Mouse (Mus musculus): ENCODE data around the gene Tmem235.
"Not testable (repeated sequence)": the region's sequence is repeated elsewhere in the genome, so short reads cannot be mapped to it uniquely, and the experiment has no call there.

Gene Tmem235

DNA sequence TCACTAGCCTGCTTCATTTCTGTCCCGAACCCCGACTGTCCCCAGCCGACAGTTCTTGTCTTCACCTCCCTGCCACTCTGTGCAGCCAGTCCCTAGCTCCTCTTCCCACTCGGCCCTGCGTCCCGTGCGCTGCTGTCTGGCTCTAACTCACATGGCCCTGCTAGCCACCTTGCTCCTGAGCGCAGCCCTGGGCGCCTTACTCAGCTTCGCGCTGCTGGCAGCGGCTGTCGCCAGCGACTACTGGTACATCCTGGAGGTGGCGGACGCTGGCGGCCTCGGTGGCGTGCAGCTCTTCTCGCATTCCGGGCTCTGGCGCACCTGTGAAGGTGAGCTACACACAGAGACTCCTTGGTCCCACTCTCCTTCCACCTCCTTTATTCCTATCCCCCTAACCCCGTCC is at the start of gene Tmem235:
Gene Tmem235 (plus strand): TSS at position 152 of the 400 bp plus-strand sequence.
- DNase-seq, result no peak

DNA sequence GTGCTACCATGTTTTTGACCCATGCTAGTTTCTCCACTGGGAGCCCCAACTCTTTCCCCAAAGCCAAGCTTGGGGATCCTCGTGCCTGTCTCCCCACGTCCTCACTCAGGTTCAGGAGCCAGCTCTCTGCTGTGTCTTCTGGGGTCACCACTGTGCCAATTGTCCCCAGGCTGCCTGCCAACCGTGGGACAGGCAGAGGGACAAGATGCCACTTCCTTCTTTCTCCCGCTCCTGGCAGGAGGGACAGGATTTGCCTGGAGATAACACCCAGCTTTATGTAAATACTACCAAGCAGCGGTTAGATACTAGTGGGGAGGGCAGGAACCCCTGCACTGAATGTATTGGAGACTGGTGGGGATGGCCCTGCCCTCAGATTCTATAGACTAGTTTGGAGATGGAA is 46.7 kb upstream of the Tmem235 start:
- no peak for DNase-seq

DNA sequence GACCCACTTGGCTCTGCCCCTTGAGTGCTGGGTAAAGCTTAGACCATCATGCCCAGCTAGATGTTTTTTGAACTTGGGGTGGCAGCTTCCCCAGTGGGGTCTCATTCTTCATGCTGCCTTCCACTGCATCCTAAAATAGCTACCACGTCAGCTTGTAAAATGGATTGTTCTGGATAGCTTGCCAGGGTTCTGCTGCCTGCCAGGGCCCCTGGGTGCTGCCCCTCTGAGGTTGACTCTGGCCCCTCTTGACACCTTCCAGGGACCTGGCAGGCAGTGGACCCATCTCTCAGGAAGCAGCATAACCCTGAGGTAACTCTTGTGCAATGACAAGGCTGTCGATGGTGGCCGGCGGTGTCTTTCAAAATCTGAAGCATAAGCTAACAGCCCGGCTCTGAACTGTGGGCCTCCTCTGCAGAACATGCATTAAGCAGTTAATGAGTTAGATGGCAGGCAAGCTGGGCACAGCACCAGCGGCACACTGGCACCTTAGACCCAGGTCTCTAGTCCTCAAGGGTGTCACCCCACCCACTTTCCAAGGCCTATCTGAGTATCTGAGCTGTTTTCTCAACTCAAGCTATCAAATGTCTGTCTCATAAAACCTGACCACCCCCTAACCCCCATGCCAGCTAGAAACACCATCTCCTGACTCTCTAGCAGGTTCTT is 45.7 kb upstream of the Tmem235 start:
- DNase-seq, result no peak

DNA sequence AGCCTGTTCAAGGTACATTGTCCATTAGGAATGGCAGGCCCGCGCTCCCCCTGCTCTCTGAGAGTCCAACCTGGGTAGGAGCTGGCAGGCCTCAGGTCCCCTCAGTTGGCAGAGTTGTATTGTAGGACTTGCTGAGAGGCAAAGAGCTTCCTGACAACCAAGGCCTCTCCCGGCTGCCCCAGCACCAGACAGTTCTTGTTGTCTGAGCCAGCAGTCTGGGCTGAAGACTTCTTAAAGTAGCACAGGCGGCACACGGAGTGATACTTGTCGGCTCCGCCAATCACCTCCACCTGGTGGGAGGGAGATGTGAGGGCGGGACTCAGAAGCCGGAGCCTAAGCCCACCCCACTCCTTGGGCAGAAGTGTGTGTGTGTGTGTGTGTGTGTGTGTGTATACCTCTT is 44.7 kb upstream of the Tmem235 start:
- DNase-seq, result not testable (repeated sequence)

DNA sequence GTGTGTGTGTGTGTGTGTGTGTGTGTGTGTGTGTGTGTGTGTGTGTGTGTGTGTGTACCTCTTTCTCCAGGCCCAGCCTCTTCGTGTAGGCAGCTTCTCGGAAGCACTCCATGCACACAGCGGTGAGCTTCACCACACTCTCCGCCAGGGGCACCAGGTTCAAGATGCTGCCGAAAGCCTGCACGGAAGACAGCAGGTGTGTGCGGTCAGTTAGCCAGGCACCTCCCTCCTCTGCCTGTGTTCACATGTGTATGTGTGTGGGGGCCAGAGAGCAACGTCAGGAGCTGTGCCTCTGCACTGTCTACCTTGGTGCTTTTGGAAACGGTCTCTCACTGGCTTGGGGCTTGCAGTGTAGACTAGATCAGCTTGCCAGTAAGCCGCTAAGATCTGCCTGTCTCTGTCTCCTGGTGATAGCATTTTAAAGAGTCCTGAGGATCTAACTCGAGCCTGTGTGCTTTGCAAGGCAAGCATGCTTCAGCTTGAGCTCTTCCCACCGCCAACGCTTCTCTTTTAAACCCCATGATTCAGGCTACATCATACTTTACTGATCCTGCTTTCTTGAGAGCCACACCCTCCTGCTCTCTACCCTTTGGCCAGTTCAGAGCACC is 44.1 kb upstream of the Tmem235 start:
- DNase-seq, result no peak

DNA sequence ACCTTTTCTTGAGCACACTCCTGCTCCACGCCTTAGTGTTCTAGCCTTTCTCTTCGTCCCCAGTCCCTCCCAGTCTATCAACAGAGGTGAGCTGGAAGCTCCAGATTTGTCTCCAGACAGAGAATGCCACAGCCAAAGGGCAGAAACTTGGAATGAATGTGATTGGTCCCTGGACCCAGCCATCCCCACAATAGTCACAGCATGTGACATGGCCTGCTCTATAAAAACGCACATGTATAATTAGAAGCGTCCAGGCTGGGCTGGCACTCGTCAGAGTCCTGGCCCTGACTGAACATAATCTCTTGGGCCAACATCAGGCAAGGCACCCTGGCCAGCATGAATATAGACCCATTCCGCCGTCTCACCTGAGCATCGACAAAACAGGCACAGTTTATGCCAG is 41.5 kb upstream of the Tmem235 start:
- DNase-seq, result no peak

DNA sequence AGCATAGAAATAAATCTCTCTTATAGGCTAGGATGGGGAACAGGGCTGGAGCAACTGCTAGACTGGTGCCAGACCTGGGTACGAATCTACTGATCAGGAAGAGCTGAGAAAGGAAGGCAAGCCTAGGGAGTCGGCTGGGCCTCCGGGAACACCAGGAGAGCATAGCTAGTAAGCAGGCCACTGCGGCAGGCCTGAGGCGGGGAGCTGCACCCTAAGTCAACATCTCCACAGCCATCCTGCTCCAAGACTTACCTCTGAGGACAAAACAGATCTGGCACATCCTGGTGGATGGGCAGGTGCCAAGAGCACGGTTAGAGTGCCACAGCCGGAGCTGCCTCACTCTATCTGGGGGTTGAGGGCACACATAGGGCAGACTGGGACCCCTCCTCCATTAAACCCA is 40.4 kb upstream of the Tmem235 start:
- no peak for DNase-seq

DNA sequence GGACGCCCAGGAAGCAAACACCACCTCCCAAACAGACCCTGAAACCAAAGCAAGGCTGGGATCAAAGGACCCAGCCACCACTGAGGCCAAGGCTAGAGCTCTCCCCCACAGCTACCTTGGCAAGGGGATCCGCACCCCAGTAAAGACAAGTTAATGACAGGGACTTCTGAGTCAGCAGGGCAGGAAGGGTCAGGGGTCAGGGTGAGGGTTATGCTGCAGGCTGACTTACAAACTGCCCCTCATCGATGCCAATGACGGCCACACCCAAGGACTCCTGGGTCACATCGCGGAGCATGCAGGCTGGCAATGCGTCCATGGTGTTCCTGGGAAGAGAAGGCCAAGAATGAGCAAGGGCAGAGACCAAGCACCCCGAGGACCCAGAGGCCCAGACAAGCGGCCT is 38.7 kb upstream of the Tmem235 start:
- DNase-seq, result no peak

DNA sequence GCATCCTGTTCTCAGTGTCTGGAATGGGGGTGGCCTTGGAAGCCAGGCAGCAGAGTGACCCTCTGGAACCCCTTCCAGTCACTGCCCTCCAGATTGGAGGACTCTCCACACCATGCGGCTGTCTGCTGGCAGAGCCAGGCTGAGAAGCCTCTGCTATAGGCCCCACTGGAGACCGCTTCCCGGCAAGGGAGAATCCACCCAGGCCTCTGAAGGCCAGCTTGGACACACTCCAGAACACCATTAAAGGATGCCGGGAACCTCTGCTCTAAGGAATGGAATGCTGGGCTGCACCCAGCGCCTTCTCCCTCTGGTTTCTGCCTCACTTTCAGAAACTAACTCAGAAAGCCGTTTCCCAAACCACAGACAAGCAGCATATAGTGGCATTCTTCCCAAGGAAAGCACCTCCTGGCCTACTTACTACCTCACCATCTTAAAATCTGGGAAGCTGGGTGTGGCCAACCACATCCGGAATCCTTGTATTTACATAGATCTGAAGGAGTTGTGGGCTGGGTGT is 37.8 kb upstream of the Tmem235 start:
- DNase-seq, result no peak

DNA sequence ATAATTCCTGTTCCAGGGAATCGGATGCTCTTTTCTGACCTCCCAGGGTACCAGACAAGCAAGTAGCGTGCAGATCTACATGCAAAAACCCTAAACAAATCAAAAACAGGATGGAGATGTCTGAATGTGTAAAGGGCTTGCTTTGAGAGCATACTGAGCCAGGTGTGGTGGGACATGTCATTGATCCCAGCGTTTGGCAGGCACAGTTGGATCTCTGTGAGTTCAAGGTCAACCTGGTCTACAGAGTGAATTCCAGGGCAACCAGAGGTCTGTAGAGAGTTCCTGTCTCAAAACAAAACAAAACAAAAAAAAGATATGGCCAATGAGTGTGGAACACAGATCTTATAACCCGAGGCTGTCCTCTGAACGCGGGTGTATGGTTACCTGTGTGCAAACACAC is 37.1 kb upstream of the Tmem235 start:
- no peak for DNase-seq

DNA sequence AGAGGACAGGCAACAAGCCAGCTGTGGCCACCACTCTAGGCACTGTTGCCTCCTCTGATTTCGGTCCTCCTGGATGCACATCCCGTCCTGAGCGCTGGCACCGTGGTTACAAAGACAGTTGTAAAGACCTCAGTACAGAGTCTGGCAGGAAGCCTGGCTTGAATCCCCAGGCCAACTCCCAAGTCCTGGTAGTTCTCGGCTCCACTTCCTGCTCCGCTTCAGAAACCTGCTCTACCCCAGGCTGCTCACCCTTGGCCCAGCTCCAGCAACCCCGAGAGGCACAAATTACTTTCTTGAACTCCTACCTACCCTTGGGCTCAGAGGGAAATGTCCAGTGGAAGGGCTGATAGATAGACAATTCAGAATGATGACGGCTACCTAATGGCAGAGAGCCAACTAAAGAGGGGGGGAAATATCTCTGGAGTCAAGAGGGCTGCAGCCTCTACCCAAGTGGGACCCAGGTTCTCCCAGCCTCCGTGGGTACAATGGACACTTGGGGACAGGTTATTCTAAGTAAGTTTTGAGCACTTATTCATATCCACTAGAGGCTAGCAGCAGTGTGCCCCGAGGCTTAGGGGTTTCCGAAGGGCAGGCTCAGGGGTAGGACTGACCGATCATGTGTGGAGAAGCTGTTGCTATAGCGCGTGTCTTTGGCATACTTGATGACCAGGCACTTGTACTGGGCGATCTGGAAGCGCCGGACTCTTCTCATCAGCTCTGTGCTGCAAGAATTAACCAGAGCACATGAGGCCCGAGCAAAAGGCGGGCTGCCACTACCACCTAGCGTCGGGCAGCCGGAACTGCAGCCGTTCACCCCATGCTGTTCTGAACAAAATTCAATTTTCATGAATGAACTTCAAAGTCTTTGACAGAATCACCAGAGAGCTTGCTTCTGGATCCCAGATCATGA is 36.2 kb upstream of the Tmem235 start:
- DNase-seq, result peak; percentile 54 to 69

DNA sequence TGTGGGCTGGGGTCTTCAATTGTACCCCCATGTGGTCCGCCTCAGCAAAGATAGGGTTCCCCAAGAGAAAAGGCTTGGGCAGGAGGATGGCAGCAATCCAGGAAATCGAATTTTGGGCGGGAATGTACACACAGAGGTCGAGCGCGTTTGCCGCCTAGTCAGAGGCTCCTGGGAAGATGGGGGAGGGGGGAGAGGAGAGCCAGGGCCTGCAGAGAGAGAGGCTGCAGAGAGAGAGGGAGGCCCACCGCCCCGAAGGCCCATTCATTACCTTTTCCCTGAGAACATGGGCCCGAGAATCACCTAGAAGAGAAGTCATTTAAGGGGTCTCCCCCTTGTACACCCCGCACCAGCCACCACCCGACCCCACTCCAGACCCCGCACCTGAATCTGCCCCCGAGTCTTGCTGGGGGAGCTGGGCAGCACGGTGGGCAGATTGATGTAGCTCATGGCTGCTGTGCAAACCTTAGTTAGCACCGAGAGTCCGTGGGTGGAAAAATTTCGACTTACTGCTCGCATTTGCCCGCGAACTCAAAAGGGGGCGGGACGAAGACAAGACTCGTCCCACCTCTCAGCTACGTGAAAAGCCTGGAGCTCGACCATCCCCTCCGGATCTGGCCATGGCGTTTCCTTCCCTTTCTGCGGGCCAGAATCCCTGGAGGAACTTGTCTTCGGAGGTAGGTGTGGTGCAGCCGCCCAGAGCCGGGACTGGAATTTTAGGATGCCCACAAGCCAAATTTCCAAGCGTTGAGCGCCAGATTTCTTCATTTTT is 35.0 kb upstream of the Tmem235 start, which contains the start of the genes Afmid and Tk1:
Gene Afmid (plus strand): TSS at position 592 of the 769 bp plus-strand sequence.
Gene Tk1 (minus strand): TSS at position 760 of the 769 bp plus-strand sequence.
- DNase-seq, result peak; percentile 57 to 65

DNA sequence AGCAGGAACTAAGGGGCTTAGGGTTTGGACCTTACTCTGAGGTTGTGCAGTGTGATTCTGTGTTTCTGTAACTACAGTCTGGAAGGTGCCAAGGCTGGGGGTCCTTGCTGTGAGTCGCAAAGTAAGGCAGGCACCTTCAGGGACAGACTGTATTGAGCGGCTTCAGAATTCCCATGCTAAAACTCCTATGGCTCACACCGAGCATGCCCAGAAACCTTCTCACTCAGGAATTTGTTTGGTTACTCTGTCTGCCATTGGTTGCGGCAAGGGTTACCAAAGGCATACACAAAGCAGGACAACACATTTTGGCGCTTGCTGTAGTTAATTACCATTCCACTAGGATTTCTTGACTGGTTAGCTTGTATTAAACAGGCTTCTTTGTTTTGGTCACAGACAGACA is 34.4 kb upstream of the Tmem235 start:
- DNase-seq, result no peak

DNA sequence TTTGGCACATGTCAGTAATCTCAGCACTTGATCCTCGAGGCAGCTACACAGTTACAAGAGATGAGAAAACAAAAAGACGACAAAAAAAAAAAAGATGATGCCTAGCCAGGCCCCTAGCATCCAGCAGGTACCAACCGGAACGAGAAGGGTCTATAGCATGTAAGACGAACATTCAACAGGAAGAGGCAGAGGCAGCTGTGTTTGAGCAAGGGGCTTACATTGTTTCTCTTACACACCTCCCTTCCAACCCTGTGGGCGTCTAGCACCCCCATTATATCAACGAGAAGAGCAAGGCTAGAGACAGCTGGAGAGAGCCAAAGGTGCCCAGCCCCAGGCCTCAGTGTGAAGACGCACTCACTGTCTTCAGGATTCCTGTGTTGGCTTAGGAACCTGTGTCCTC is 33.6 kb upstream of the Tmem235 start:
- no peak for DNase-seq

DNA sequence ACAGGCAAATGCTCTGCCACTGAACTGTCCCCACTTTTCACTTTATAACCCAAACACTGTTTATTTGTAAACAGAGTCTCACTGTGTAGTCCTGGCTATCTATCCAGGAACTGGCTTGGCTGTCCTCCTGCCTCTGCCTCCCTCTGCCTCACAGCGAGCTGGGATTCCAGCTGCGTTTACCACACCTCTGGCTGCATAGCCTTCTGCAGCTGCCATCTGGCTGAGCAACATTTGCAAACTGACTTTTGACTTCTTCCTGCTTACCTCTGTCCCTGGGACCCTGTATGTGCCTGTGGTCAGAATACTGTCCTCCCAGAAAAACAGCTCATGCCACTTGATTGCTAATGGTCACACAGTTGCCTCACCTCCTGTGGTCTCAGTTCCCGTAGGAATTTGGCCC is 33.2 kb upstream of the Tmem235 start:
- DNase-seq, result no peak

DNA sequence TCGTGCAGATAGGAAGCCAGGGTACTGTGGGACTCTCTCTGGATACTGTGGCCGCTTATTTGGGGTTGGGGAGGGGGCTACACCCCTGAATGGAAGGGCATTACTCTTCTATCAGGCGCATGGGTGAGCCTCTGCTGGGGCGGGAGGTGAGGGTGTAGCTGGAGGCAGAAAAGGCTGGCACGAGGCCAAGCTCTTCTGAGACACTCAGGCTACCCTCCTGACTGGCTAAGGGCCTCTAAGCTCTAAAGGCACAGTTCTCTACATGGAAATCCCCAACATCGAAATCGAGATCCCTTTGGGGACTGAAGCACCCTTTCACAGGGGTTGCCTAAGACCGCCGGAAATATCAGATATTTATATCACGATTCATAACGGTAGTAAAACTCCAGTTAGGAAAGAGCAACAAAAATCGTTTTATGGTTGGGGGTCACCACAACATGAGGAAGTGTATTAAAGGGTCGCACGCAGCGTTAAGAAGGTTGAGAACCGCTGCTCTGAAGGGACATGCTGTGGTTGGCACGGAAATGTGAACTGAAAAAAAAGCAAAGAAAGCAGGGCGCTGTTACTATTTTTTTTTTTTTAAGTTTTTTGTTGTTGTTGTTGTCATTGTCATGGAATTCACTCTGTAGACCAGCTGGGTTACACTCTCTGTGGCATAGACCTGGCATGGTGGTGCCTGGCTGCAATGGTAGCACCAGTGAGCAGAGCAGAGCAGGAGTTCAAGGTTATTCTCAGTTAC is 32.2 kb upstream of the Tmem235 start:
- peak in 1 of 2 experiments; percentile 50 for DNase-seq

DNA sequence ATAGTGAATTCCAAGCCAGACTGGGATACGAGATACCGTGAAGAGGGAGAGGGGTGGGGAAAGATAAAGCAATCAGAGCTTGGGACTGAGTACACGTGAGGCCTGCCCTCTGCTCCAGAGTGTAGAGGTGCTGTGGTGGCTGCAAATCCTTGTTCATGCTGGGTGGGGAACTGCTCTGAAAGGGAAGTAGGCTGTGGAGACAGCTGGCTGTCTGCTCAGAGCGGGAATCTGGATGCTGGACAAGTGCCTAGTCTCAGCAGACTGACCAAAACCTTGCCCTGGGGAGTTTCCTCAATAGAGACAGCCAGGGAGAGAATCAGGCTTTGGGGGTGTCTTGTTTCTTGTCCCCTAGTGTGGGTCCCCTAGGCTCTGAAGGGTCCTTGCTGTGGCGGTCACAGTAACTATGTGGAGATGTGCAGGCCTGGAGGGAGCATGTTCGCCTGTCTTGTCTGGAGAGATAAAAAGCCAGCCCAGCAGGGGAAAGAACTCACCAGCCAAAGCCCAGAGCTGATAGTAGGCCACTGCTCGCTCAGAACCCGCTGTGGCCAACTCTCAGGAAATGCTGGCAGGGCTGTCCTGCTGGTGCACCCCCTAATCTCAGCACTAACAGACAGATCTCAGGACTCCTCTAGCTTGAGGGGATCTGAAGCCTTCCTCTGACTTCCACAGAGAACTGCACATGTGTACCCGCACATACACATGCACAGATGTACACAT is 31.5 kb upstream of the Tmem235 start:
- no peak for DNase-seq

DNA sequence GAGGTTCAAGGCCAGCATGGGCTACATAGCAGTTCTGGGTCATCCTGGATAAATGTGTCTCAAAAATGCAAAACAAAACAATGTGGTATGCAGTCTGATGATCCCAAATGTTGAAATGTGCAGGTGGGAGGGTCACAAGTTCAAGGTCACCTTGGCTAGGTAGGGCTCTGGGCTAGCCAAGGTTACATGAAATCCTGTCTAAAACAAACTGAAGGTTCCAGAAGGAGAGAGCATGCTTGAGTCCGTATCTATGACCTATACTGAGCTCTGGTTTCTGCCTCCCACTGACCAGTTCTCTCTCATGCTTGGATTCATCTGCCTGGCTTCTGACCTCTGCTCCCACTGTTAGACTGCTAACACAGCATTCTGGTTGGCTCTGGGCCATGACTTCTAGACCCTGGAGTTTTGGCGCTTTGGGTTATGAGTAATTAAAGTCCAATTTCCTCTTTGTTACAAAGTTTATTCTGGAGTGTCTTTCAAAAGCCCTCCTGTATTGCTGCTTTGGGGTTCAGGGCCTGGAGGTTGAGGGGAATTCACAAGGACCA is 30.8 kb upstream of the Tmem235 start:
- DNase-seq, result no peak

DNA sequence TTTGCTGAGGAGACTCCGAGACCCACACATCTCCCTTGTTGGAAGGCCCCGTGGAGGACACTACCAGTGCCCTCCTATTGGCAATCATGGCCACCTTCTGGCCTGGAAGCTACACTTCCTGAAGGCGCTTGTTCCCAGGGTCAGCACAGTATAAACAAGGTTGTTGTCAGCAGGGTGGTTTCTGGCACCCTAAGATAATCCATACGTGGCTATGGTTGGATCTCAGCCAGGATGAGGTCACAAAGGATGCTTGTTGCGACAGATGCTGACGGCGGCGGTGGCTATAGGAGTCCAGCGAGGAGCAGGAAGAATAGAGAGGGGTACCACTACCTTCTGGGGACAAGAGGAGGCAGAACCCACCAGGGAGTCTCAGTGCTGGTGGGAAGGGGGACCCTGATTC is 30.2 kb upstream of the Tmem235 start:
- DNase-seq, result no peak

DNA sequence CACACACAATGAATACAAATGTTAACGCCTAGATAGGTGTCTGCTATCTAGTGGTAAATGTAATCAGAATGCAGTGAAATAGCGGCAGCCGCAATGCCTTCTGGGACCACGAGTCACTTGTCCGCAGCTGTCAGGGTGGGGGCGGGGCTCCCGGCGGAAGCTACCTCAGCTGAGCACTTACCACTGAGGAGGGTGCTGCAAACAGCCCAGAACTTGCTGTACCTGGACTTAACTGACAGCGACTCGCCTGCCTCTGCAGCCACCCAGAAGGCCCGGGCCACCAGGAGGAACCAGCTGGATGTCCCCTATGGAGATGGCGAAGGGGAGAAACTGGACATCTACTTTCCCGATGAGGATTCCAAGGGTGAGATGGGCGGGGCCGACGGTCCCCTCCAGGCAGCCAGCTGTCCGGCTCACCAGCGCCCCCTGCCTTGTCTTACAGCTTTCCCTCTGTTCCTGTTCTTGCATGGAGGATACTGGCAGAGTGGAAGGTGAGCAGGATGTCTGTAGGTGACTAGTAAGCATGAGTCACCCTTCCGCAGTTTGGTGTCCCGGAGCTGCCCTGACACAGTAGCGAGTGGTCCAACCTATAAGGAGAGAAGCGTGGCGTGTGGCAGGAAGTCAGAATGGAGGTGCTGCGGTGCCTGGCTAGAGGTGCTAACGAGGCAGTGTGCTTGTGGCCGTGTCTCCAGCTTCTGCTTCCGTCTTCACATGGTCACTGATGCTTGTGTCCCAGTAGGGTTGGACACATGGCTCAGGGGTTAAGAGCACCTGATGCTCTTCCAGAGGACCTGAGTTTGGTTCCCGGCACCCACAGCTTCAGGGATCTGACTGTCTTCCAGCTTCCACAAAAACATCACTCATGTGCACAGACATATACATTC is 28.2 kb upstream of the Tmem235 start:
- DNase-seq, result peak; percentile 84 to 88
